Mouse (Mus musculus) erythroblast, embryonic 14.5 days (primary cell): Measurements from ENCODE around the gene Gtf2i.

Experiments used
- GATA1 ChIP-seq: IDR thresholded peaks from 2 replicates; pipeline ENCODE4 v1.6.1; 2012; ENCODE audit warnings: low read length, inconsistent platforms, mixed read lengths
- TAL1 ChIP-seq: IDR thresholded peaks from 3 replicates; pipeline ENCODE4 v1.6.1; 2012; ENCODE audit warnings: low read length, inconsistent platforms, mixed read lengths

DNA sequence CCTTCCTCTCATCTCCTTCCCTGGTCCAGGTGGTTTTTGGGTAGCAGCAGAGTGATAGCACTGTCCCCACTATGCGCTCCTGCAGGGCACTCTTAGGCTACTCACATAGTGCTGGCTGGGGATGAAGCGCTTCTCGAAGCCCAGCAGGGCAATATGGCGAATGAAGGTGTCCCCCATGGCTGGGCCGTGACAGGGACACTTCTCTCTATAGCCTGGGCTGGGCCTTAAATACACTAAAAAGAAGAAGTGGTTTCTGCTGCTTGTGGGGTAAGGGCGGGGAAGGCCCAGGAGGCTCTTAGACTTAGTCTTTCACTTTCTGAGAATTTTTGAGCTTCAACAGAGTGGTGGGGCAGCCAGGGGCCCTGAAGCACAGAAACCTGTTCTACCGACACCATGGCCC, 85.2 kb downstream of the Gtf2i start, which contains the start of gene Ncf1:
- no peak for TF ChIP-seq GATA1
- no peak for TF ChIP-seq TAL1
